Mouse (Mus musculus) liver, embryonic 15.5 days (tissue): ENCODE results near the gene Ccdc152. TPM values are rescaled to one million over a fixed set of nuclear protein-coding genes. Genes with fewer than 3 reads are reported as not detected.
A peak's percentile ranks its signal among the peaks of the same experiment; 100 is the strongest.

Source experiments
- ATAC-seq: fragments of 200-750 bp; cut with Nextera tagmentation; 2 replicates; pipeline ENCODE4 v1.8.0; 2017; ENCODE audit warnings: moderate number of reproducible peaks, mild to moderate bottlenecking, moderate library complexity; ENCODE audit not compliant: insufficient read depth
- H3K27ac ChIP-seq: fragments of 300-500 bp; sonication (generic); replicated peaks from 2 replicates; pipeline ENCODE4 v1.5.1; 2015; ENCODE audit warnings: mild to moderate bottlenecking, inconsistent platforms
- H3K27me3 ChIP-seq: fragments of 300-500 bp; sonication (generic); 2 replicates; pipeline ENCODE4 v1.6.1; 2015; ENCODE audit warnings: mild to moderate bottlenecking, inconsistent platforms
- H3K36me3 ChIP-seq: fragments of 300-500 bp; sonication (generic); replicated peaks from 2 replicates; pipeline ENCODE4 v1.6.1; 2015; ENCODE audit warnings: moderate library complexity, mild to moderate bottlenecking, inconsistent platforms
- H3K4me1 ChIP-seq: fragments of 300-500 bp; sonication (generic); replicated peaks from 2 replicates; pipeline ENCODE4 v1.6.1; 2015; ENCODE audit warnings: inconsistent platforms
- H3K4me2 ChIP-seq: fragments of 300-500 bp; sonication (generic); 2 replicates; pipeline ENCODE4 v1.6.1; 2015; ENCODE audit warnings: moderate library complexity, mild to moderate bottlenecking, inconsistent platforms
- H3K4me3 ChIP-seq: fragments of 300-500 bp; sonication (generic); replicated peaks from 2 replicates; pipeline ENCODE4 v1.5.1; 2015; ENCODE audit warnings: mild to moderate bottlenecking, inconsistent platforms
- H3K9ac ChIP-seq: fragments of 300-500 bp; sonication (generic); 2 replicates; pipeline ENCODE4 v1.6.1; 2015; ENCODE audit warnings: moderate library complexity, mild to moderate bottlenecking, inconsistent platforms
- H3K9me3 ChIP-seq: fragments of 300-500 bp; sonication (generic); replicated peaks from 2 replicates; pipeline ENCODE4 v1.6.1; 2016; ENCODE audit warnings: inconsistent platforms
- WGBS: fragments of 180-500 bp; shearing (Covaris S2); methylation state at CpG from one replicate; pipeline ENCODE4 v1.1.7; 2015; ENCODE audit warnings: mixed read lengths; ENCODE audit not compliant: insufficient replicate concordance; 5-methylcytosine and 5-hydroxymethylcytosine counted together
- polyA plus RNA-seq: library from polyadenylated mRNA; unstranded; fragments of >200 nt; fragmentation: Nextera tagmentation; extraction: Ambion mirVana; gene quantifications from 2 replicates; pipeline ENCODE4 v1.2.1, GENCODE M21; 2015

Ccdc152 gene
- polyA plus RNA-seq, 1 experiment from 2014 or later, result 0.78 TPM

DNA sequence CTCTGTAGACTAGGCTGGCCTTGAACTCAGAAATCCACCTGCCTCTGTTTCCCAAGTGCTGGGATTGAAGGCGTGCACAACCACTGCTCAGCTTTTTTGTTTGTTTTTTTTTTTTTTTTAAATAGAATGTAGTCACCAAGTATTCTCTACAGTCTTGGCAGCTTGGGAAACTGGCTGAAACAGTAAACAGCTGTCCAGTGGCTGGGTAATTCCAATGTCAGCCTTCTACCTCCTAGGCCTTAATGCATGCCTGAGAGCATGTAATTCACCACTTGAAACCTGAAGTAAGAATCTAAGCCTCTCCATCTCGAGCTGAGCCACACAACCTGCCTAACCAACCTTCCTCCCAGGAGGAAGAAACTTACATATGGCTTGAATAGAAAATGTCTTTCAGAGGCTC lies 13.3 kb upstream of the Ccdc152 start:
- H3K4me1 ChIP-seq, result no peaks in the 10 kb centered on the region
- H3K9ac ChIP-seq, result no peak overlapping the region
- H3K27me3 ChIP-seq, result no peaks in the 10 kb centered on the region
- H3K4me2 ChIP-seq, result no peak overlapping the region
- 48% methylated on average over 2 of the region's 2 CpGs for WGBS
- H3K36me3 ChIP-seq, result no peaks in the 10 kb centered on the region
- H3K9me3 ChIP-seq, result no peaks in the 10 kb centered on the region
- H3K4me3 ChIP-seq, result no peak overlapping the region
- H3K27ac ChIP-seq, result no peak overlapping the region
- no peak for ATAC-seq

DNA sequence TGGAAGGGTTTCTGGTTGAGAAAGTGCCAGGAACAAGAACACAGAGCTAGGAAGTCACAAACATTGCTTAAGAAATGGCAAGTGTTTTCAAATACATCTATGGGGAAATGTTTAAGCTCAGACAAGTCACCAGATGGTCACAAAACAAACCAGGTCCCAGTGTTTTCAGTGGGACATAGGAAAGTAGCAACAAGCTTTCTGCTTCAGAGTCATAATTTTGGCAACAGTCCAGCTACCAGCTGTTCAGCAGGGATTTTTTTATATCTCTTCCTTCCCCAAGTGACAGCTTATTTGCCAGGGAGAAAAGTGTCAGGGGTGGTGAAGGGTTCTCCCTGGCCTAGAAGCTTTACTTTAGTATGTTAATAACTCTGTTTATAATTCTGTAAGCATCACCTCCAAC lies 9.6 kb upstream of the Ccdc152 start:
- no peaks in the 10 kb centered on the region for H3K36me3 ChIP-seq
- H3K4me1 ChIP-seq, result no peaks in the 10 kb centered on the region
- H3K9ac ChIP-seq, result no peak overlapping the region
- no peaks in the 10 kb centered on the region for H3K9me3 ChIP-seq
- H3K27ac ChIP-seq, result no peak overlapping the region
- ATAC-seq, result no peak
- H3K27me3 ChIP-seq, result no peaks in the 10 kb centered on the region
- H3K4me3 ChIP-seq, result no peak overlapping the region
- no peak overlapping the region for H3K4me2 ChIP-seq

GRCm38 (mm10) chr15:3309856-3310255 lies 6.5 kb upstream of the Ccdc152 start:
- no peak overlapping the region for H3K4me2 ChIP-seq
- no peak overlapping the region for H3K9ac ChIP-seq
- H3K36me3 ChIP-seq, result no peaks in the 10 kb centered on the region
- WGBS, result 55% methylated on average over 3 of the region's 3 CpGs
- no peak overlapping the region for H3K27ac ChIP-seq
- no peak overlapping the region for H3K4me3 ChIP-seq
- ATAC-seq, result no peak
- H3K27me3 ChIP-seq, result no peaks in the 10 kb centered on the region
- H3K9me3 ChIP-seq, result no peaks in the 10 kb centered on the region
- H3K4me1 ChIP-seq, result no peaks in the 10 kb centered on the region

DNA sequence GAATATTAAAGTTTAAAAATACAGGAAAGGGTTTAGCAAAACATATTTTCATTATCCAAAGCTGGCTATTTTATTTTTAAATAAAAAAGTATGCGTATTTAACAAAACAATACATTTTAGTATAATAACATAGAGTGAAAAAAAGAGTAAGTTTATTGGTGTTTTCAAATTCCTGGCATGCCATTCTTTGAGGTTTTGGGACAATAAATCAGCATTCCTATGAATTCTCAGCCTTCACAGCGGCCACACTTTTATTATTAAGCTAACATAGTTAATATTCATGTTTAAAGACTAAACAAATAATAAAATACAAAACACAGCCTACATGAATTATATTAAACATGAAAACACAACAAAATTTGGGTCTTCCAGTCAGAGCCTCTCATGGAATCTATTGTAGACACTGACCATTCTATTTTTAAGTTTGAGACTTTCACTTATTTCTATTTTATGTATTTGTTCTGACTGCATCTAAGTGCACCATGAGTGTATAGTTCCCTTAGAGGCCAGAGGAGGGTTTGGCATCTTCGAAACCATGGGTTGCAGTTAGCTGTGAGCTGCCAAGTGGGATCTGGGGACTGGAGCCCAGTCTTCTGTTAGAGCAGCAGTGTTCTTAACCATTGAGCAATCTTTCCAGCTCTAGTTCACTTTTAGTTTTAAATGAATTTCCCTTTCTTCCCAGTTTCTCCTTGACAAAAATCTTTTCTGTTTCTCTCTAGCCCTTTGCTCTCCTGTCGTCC lies 2.8 kb downstream of the Ccdc152 start:
- no peaks in the 10 kb centered on the region for H3K4me1 ChIP-seq
- ATAC-seq, result no peak
- no peak overlapping the region for H3K4me2 ChIP-seq
- no peaks in the 10 kb centered on the region for H3K9me3 ChIP-seq
- H3K36me3 ChIP-seq, result no peaks in the 10 kb centered on the region
- H3K4me3 ChIP-seq, result no peak overlapping the region
- H3K9ac ChIP-seq, result no peak overlapping the region
- H3K27ac ChIP-seq, result no peak overlapping the region
- WGBS, result 56% methylated on average over 4 of the region's 4 CpGs
- no peaks in the 10 kb centered on the region for H3K27me3 ChIP-seq

- H3K4me2 ChIP-seq, result no peak overlapping the region
- no peaks in the 10 kb centered on the region for H3K36me3 ChIP-seq
- no peaks in the 10 kb centered on the region for H3K4me1 ChIP-seq
- WGBS, result 63% methylated on average over 8 of the region's 8 CpGs
- no peak overlapping the region for H3K4me3 ChIP-seq
- ATAC-seq, result no peak
- H3K9me3 ChIP-seq, result no peaks in the 10 kb centered on the region
- H3K9ac ChIP-seq, result no peak overlapping the region
- H3K27me3 ChIP-seq, result no peaks in the 10 kb centered on the region
- H3K27ac ChIP-seq, result no peak overlapping the region
These were observed 5.7 kb downstream of the Ccdc152 start for GRCm38 (mm10) chr15:3297615-3298014.

- H3K36me3 ChIP-seq, result no peaks in the 10 kb centered on the region
- H3K27me3 ChIP-seq, result no peaks in the 10 kb centered on the region
- no peak overlapping the region for H3K4me2 ChIP-seq
- no peak overlapping the region for H3K9ac ChIP-seq
- H3K4me3 ChIP-seq, result no peak overlapping the region
- no peak overlapping the region for H3K27ac ChIP-seq
- WGBS, result 59% methylated on average over 1 of the region's 1 CpGs
- ATAC-seq, result no peak
- H3K4me1 ChIP-seq, result no peaks in the 10 kb centered on the region
- no peaks in the 10 kb centered on the region for H3K9me3 ChIP-seq
These were observed 7.3 kb downstream of the Ccdc152 start for GRCm38 (mm10) chr15:3295986-3296385.

GRCm38 (mm10) chr15:3293477-3293876 lies 9.8 kb downstream of the Ccdc152 start:
- no peaks in the 10 kb centered on the region for H3K9me3 ChIP-seq
- H3K4me3 ChIP-seq, result no peak overlapping the region
- no peak overlapping the region for H3K27ac ChIP-seq
- H3K36me3 ChIP-seq, result no peaks in the 10 kb centered on the region
- H3K4me2 ChIP-seq, result no peak overlapping the region
- no peak for ATAC-seq
- H3K27me3 ChIP-seq, result no peaks in the 10 kb centered on the region
- 10% methylated on average over 1 of the region's 1 CpGs for WGBS
- H3K4me1 ChIP-seq, result no peaks in the 10 kb centered on the region
- no peak overlapping the region for H3K9ac ChIP-seq

- Histone ChIP-seq H3K4me2 (no peak overlapping the region), H3K36me3 (no peaks in the 10 kb centered on the region), H3K27me3 (no peaks in the 10 kb centered on the region), H3K4me1 (no peaks in the 10 kb centered on the region), H3K4me3 (no peak overlapping the region), H3K9ac (no peak overlapping the region), H3K9me3 (no peaks in the 10 kb centered on the region), H3K27ac (no peak overlapping the region)
- ATAC-seq, result no peak
- WGBS, result 50% methylated on average over 3 of the region's 3 CpGs
These were observed 12.9 kb downstream of the Ccdc152 start for GRCm38 (mm10) chr15:3290435-3290834.

GRCm38 (mm10) chr15:3286032-3286431 lies 17.3 kb downstream of the Ccdc152 start:
- Histone ChIP-seq H3K4me1 (no peaks in the 10 kb centered on the region), H3K4me2 (no peak overlapping the region), H3K27ac (no peak overlapping the region), H3K9ac (no peak overlapping the region), H3K4me3 (no peak overlapping the region), H3K36me3 (no peaks in the 10 kb centered on the region), H3K27me3 (no peaks in the 10 kb centered on the region), H3K9me3 (no peaks in the 10 kb centered on the region)
- no peak for ATAC-seq

GRCm38 (mm10) chr15:3281737-3282136 lies 21.6 kb downstream of the Ccdc152 start:
- Histone ChIP-seq H3K4me2 (no peak overlapping the region), H3K9ac (no peak overlapping the region), H3K4me3 (no peak overlapping the region), H3K27me3 (no peaks in the 10 kb centered on the region), H3K36me3 (peaks cover 12% of the 10 kb centered on the region), H3K9me3 (no peaks in the 10 kb centered on the region), H3K4me1 (no peaks in the 10 kb centered on the region), H3K27ac (no peak overlapping the region)
- ATAC-seq, result peak; percentile 43; the same call in 1 of the 2 replicates
- 73% methylated on average over 1 of the region's 1 CpGs for WGBS

DNA sequence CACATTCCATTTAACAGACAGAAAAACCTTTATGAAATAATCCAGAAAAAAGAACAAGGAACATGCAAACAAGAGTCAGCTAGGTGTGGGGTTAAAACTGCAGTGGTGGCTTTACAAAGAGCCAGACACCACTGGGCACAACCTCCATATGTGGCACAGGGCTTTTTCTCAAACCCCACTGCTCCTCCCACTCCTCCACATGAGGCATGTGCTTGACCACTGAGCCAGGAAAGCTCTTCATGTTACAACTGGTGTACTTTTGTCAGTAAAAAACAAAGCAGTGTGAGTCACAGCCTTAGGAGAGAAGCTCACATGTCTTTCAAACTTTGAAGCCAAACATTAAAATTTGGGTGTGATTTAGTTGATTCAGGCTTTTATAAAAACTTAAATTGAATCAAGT lies 22.1 kb downstream of the Ccdc152 start:
- no peaks in the 10 kb centered on the region for H3K9me3 ChIP-seq
- no peaks in the 10 kb centered on the region for H3K4me1 ChIP-seq
- no peak overlapping the region for H3K9ac ChIP-seq
- peak; percentile 22 for ATAC-seq
- no peak overlapping the region for H3K4me3 ChIP-seq
- H3K27me3 ChIP-seq, result no peaks in the 10 kb centered on the region
- no peak overlapping the region for H3K4me2 ChIP-seq
- no peak overlapping the region for H3K27ac ChIP-seq
- peaks cover 12% of the 10 kb centered on the region for H3K36me3 ChIP-seq

- Histone ChIP-seq H3K4me2 (no peak overlapping the region), H3K4me3 (no peak overlapping the region), H3K9me3 (no peaks in the 10 kb centered on the region), H3K27me3 (no peaks in the 10 kb centered on the region), H3K4me1 (no peaks in the 10 kb centered on the region), H3K27ac (no peak overlapping the region), H3K9ac (no peak overlapping the region), H3K36me3 (peaks cover 12% of the 10 kb centered on the region)
- 70% methylated on average over 7 of the region's 7 CpGs for WGBS
- peak; percentile 15; the same call in 1 of the 2 replicates for ATAC-seq
These were observed 24.1 kb downstream of the Ccdc152 start for GRCm38 (mm10) chr15:3279242-3279641.
